Mouse (Mus musculus) MEL (cell line): ENCODE data around the gene Olfr348.

Experiments used
- CTCF ChIP-seq, 3 experiments: IDR thresholded peaks in 2 of 3; conservative IDR thresholded peaks in 1 of 3; 2 replicates each; pipeline ENCODE4 v1.5.1; 2011 to 2012; ENCODE audit warnings: low read length in 3 of 3, low read depth in 2 of 3, mild to moderate bottlenecking in 2 of 3, improper control_type of control experiment in 1 of 3, inconsistent platforms in 1 of 3, mixed read lengths in 1 of 3, moderate library complexity in 1 of 3; ENCODE audit not compliant: control insufficient read depth in 1 of 3, insufficient read depth in 1 of 3, poor library complexity in 1 of 3, severe bottlenecking in 1 of 3
- EP300 ChIP-seq, 2 experiments: IDR thresholded peaks; 2 replicates each; pipeline ENCODE4 v1.6.1; 2011; ENCODE audit warnings: improper control_type of control experiment in 2 of 2, low read length in 2 of 2, low read depth in 1 of 2, mild to moderate bottlenecking in 1 of 2
- KAT2A ChIP-seq: conservative IDR thresholded peaks from 2 replicates; pipeline ENCODE4 v1.6.1; 2012; ENCODE audit warnings: low read depth, low read length, improper control_type of control experiment, inconsistent platforms
- MEF2A ChIP-seq: IDR thresholded peaks from 2 replicates; pipeline ENCODE4 v1.6.1; 2014; ENCODE audit warnings: low read depth, mild to moderate bottlenecking, inconsistent platforms, low read length, improper control_type of control experiment; ENCODE audit not compliant: poor library complexity, insufficient replicate concordance, severe bottlenecking; ENCODE audit errors: extremely low read depth
- POLR2A ChIP-seq, 2 experiments: IDR thresholded peaks; 2 replicates each; pipeline ENCODE4 v1.6.1; 2011 to 2012; ENCODE audit warnings: low read length in 2 of 2, mild to moderate bottlenecking in 2 of 2, control low read depth in 1 of 2, improper control_type of control experiment in 1 of 2, low read depth in 1 of 2, moderate library complexity in 1 of 2; ENCODE audit not compliant: control insufficient read depth in 1 of 2, insufficient read depth in 1 of 2, poor library complexity in 1 of 2
- RCOR1 ChIP-seq: IDR thresholded peaks from 2 replicates; pipeline ENCODE4 v1.6.1; 2012; ENCODE audit warnings: low read depth, mild to moderate bottlenecking, inconsistent platforms, low read length, improper control_type of control experiment
- ZNF384 ChIP-seq: IDR thresholded peaks from 2 replicates; pipeline ENCODE4 v1.6.1; 2012; ENCODE audit warnings: low read depth, mild to moderate bottlenecking, inconsistent platforms, low read length, improper control_type of control experiment

- TF ChIP-seq MEF2A (no peak), CTCF (IDR thresholded peaks at IDR 0.05 in 2 of 3, conservative IDR thresholded peaks at IDR 0.05 in 1 of 3; ENCODE audit: control insufficient read depth in 1 of 3, insufficient read depth in 1 of 3, low read depth in 2 of 3, low read length in 3 of 3, poor library complexity in 1 of 3, severe bottlenecking in 1 of 3) (no peak), KAT2A (no peak), RCOR1 (no peak), EP300 (IDR thresholded peaks at IDR 0.05; ENCODE audit: low read depth in 1 of 2, low read length in 2 of 2) (no peak), ZNF384 (no peak), POLR2A (IDR thresholded peaks at IDR 0.05; ENCODE audit: control insufficient read depth in 1 of 2, insufficient read depth in 1 of 2, low read depth in 1 of 2, low read length in 2 of 2, poor library complexity in 1 of 2) (no peak)
Observed at GRCm38 (mm10) chr2:36783976-36784375, at the start of gene Olfr348.
